Mouse (Mus musculus) spleen, adult 12 weeks (tissue): ENCODE measurements at regions not wholly inside any gene's neighbourhood (a gene's known extent, or its start where the extent isn't known, plus 50 kb on each side); places are given as distances from the start of the nearest gene placed in this dataset.

Source experiments
- DNase-seq: peaks from one replicate; pipeline ENCODE4 v3.0.0; 2022; ENCODE audit warnings: low spot score

DNA sequence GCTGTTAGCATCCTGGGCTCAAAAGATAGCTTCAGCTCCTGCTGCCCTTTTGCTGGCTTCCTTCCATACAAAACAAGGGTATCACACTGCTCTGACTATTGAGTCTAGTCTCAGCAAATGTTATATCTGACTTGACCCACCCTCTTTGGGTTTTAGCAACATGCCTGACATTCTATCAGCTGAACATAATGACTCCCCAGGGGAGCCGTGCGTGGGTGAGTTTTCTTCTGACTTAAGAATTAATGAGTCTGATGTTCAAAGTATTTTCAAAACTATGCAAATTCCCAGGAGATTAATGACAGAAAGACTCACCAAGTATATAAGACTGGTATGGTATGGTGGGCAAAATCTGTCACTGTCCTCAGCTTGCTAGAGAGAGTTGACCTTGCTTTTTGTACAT is 159.0 kb downstream of the Pmp22 start:
- DNase-seq: no peak

- no peak for DNase-seq
Observed at GRCm38 (mm10) chr11:63290618-63291017, 161.8 kb downstream of the Pmp22 start.

DNA sequence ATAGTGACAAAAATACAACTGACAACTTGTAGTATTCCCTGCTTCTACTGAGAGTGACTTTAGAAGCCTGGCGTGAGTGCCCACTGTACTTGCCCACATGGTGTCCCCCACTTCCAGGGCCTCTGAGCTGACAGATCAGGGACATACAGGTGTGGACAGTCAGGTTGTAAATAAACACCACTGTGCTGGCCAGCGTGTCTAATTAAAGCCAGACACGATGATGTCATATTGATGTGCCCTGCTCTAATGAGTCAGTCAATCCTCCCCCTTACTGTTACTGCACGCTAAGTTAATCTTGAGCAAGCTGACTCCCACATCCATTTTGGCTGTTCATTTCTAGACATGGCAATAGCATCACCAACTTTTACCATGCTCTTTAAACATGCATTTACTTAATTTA is 164.7 kb downstream of the Pmp22 start:
- no peak for DNase-seq

DNA sequence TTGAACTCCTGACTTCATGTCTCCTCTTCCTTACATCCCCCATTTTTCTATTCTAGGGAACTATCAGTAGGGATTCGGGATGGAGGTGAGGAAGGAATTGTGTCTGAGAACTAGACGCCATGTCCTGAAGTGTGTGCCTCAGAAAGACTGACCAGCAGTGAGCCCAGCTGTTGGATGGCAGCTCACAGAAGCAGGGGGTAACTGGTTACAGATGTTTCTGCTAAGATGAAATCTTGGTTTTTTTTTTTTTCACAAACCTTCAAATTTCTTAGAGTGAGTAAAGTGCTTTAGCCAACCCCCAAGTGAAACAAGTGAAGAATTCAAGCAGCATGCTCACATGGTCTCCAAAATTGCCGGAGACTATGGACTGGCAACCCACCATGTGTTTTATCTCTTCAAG is 165.7 kb downstream of the Pmp22 start:
- no peak for DNase-seq

DNA sequence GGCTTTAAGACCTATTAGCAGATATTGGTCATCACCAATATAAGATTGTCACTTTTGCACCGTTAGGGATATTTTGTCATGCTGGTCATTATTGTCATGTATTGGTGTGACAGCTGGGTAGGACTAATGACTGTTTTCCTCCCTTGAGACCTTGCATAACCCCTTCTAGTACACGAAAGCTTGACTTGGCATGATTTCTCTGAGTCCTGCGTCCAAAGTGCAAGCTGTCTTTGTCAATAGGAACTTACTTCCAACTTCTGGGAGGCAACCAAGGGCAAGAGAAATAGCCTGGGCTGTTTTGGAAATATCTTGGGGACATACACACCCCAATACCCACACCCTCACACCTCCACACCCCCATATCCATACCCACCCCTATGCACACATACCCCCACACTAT is 167.7 kb downstream of the Pmp22 start:
- DNase-seq: no peak

GRCm38 (mm10) chr11:63299712-63300581 is 171.2 kb downstream of the Pmp22 start:
- no peak for DNase-seq

DNA sequence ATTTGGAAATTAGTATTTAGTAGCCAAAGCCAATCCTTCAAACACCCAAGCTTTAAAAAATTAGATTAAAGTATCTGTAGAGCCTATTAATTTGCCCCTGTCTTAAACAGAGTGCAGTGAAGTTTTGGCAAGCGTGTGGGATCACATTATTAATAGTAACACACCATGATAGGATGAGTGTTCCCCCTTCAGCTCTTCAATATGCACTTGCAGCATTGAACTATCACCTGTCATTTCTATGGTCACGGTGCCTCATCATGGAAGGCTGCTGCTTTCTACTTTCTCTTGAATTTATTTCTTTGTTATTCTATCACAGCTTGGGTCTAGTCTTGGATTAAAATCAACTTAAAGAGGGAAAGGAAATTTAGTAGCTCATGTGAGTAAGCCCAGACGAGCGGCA is 196.4 kb downstream of the Pmp22 start:
- no peak for DNase-seq

GRCm38 (mm10) chr11:63326864-63327263 is 198.1 kb downstream of the Pmp22 start:
- no peak for DNase-seq

- no peak for DNase-seq
Observed at GRCm38 (mm10) chr11:63337503-63337902, 208.7 kb downstream of the Pmp22 start.

DNA sequence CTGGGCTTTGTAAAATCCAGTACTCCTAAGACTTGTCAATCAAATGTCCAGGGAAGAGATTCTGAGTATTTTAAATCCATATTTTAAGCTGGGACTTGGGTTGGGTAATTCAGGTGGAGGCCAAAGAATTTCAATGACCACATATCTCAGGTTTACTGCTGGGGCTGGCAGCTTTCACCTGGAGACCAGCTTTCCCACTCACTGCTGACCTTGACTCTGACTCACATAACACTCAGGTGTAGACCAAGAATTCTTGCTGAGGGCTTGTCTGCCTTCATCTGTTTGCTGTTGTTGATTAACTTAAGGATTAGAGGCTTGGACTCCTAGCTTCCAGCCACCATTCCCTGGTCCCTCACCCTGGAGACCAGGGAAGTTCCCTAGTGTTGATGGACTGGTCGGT is 209.5 kb downstream of the Pmp22 start:
- no peak for DNase-seq

DNA sequence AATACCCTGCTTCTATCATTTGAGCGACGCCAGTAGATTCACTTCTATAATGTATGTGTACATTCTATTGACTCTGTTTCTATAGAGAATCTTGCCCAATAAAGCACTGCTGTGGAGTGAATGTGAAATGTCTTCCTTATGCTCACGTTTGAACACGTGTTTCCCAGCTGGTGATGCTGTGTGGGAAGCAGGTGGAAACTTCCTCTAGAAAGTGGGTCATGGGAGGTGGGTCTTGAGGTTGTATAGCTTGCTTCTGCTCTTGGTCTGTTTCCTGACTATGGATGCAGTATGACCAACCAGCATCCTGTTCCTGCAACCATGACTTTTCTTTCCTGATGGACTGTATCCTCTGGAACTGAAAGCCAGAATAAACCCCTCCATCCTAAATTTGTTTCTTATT is 216.9 kb downstream of the Pmp22 start:
- no peak for DNase-seq

- DNase-seq: no peak
Observed at GRCm38 (mm10) chr11:63350123-63350696, 221.4 kb downstream of the Pmp22 start.

- DNase-seq: no peak
Observed at GRCm38 (mm10) chr11:63351999-63352398, 223.2 kb downstream of the Pmp22 start.

DNA sequence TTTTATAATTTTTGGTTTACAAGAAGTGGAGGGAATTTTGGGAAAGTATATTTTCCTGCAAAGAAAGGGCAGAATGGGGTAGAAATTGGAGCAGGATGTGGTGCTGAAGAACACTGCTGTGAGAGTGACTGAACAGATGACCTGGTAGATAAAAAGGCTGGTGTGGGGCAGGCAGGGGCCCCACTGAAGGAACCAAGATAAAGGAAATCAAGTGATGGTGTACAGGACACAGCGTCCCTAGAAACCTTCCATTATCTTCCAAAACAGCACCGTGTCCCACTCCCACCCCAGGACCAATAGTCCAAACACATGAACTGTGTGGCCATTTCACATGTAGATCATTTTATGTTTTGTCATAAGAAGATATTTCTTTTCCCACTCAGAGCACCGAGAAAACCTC is 224.2 kb downstream of the Pmp22 start:
- no peak for DNase-seq

GRCm38 (mm10) chr11:63353671-63354070 is 224.9 kb downstream of the Pmp22 start:
- DNase-seq: no peak

GRCm38 (mm10) chr11:63357772-63358344 is 229.1 kb downstream of the Pmp22 start:
- no peak for DNase-seq

- DNase-seq: no peak
Observed at GRCm38 (mm10) chr11:63367756-63368265, 239.0 kb downstream of the Pmp22 start.

- DNase-seq: no peak
Observed at GRCm38 (mm10) chr11:63369475-63369874, 240.7 kb downstream of the Pmp22 start.

DNA sequence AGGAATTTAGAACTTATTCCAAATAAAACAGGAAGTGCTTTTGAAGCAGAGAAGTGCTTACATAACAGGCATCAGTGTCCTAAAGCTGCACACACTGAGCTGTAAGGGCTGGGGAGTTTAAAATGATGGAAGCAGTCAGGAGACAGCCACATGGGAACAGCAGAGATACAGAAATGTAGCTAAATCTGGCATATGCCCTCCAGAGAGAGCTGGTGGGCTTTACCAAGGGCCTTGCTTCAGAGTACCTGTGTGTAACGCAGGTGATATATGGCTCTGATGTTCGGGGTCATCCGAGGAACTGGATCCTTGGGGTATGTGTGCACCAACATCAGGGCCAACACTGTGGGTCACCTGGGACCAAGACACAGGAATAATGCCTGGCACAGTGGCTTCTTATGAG is 247.5 kb downstream of the Pmp22 start:
- no peak for DNase-seq

GRCm38 (mm10) chr11:63376991-63377390 is 248.2 kb downstream of the Pmp22 start:
- no peak for DNase-seq

- no peak for DNase-seq
Observed at GRCm38 (mm10) chr11:63388247-63388646, 259.5 kb downstream of the Pmp22 start.

DNA sequence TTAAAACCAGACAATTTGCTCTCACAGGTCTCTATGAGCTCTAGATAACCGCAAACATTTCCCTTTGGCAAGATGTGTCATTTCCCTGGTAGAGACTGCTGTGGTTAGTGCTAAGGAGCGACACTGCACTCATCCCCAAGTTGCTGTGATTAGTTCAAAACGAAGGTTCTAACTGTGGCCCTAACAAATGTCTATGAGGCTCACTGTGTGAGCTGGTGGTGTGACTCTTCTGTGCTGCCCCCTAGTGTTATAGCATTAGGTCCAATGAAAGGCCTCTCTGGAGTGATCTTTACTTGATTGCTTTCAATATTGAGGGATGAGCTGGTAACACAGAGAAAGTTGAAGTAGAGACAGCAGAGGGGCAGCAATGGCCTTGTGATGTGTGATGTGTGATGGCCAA is 262.7 kb downstream of the Pmp22 start:
- DNase-seq: no peak

DNA sequence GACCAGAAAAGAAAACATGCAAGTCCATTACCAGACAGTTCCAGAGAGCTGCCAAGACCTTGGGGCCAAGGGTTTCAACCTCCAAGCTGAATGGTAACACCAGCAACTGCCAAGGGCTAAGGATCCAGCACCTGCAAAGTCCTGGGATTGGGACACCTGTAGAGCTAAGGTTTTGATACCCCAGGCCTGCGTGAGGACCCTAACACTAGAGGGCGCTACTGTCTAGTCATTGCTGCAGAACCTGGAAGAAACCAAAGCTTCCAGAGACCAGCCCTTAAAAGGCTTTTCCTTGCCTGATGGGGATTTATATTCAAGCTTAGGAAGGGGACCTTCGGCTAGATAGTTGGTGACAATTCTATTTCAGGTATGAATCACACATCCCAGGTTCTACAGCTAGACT is 263.6 kb downstream of the Pmp22 start:
- no peak for DNase-seq
